Mouse (Mus musculus): Measurements from ENCODE around the gene Padi2. TPM values are rescaled to one million over a fixed set of nuclear protein-coding genes. Genes with fewer than 3 reads are reported as not detected.
A peak's percentile ranks its signal among the peaks of the same experiment; 100 is the strongest.

Padi2 gene
- total and polyA plus RNA-seq, 2 experiments from 2014 or later = 3.3 to 7.1 TPM

DNA sequence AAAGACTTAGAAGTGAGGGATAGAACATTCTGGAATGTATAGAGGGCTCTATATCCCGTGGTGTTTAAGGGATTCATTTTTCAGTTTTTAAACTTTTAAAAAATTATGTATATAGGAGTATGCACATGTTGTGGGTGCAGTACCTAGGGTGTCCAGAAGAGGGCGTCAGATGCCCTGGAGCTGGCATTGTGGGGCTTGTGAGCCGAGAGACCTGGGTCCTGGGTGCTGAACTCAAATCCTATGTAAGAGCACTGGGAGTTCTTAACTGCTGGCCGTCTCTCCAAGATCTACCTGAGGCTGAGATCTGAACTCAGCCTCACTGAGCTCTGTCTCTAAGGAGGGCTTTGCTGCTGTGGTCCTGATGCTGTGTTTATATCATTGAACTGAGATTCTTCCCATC is 23.8 kb upstream of the Padi2 start:
- no peak for DNase-seq (ENCODE audit: low spot score)
- 65% methylated on average over 4 of the region's 4 CpGs for WGBS

DNA sequence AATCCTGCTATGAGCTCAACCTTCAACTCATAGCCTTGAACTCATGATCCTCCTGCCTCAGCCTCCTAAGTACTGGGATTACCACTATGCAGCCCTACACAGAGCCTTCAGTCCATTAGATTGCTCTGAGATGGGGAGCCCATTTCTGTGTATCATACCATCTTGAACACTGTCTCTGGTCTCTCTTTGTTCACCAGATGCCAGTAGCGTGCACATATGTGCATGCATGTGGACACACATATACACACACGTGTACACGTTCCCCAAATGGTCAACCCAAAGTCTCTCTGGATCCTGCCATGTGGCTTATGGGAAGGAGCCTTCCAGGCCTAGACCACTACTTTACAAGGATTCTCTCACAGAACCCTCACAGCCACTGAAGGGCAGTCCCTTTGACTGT is 23.2 kb upstream of the Padi2 start:
- no peak overlapping the region for H3K9ac ChIP-seq (replicated peaks; ENCODE audit: low read length, poor library complexity, severe bottlenecking)
- H3K4me3 ChIP-seq (ENCODE audit: low read depth, low read length) = no peak overlapping the region
- H3K9me3 ChIP-seq (ENCODE audit: low read length) = no peaks in the 10 kb centered on the region
- no peak overlapping the region for H3K27ac ChIP-seq (ENCODE audit: low read depth, low read length)
- no peaks in the 10 kb centered on the region for H3K4me1 ChIP-seq (ENCODE audit: insufficient read depth, low read length)
- H3K27me3 ChIP-seq (ENCODE audit: insufficient read depth, low read length) = no peaks in the 10 kb centered on the region
- DNase-seq (ENCODE audit: low spot score) = no peak
- ATAC-seq (ENCODE audit: low FRiP score) = no peak
- H3K36me3 ChIP-seq (ENCODE audit: insufficient read depth, low read length) = no peaks in the 10 kb centered on the region
- no peak for TF ChIP-seq CTCF (IDR thresholded peaks at IDR 0.05)
- no peak overlapping the region for H3K4me2 ChIP-seq (ENCODE audit: low read depth, low read length, poor library complexity, severe bottlenecking)
- WGBS = 97% methylated on average over 3 of the region's 3 CpGs

More for the DNA sequence above, 23.8 kb upstream of the Padi2 start:
- Histone ChIP-seq H3K27me3 (ENCODE audit: insufficient read depth, low read length) (no peaks in the 10 kb centered on the region), H3K36me3 (ENCODE audit: insufficient read depth, low read length) (no peaks in the 10 kb centered on the region), H3K27ac (ENCODE audit: low read depth, low read length) (no peak overlapping the region), H3K9me3 (ENCODE audit: low read length) (no peaks in the 10 kb centered on the region), H3K4me1 (ENCODE audit: insufficient read depth, low read length) (no peaks in the 10 kb centered on the region), H3K4me3 (ENCODE audit: low read depth, low read length) (no peak overlapping the region), H3K4me2 (ENCODE audit: low read depth, low read length, poor library complexity, severe bottlenecking) (no peak overlapping the region), H3K9ac (replicated peaks; ENCODE audit: low read length, poor library complexity, severe bottlenecking) (no peak overlapping the region)
- TF ChIP-seq CTCF (IDR thresholded peaks at IDR 0.05) = peak; percentile 49
- ATAC-seq (ENCODE audit: low FRiP score) = no peak

DNA sequence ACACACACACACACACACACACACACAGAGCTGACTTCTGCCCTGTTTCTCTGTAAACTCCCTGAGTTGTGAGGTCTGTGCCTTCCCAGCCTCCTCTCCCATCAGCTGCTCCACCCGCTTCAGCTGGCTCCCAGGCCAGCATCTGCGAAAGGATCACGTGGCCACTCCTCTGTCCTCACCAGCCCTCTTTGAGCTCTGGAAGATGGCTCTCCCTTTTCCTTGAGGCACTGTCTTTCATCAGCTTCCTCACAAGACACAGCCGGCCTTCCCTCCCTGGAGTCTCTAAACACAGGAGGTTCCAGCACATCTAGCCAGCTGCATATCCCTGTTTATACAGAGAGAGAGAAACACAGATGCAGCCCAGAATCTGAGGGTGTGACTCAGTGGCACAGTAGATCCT is 22.3 kb upstream of the Padi2 start:
- no peaks in the 10 kb centered on the region for H3K36me3 ChIP-seq (ENCODE audit: insufficient read depth, low read length)
- ATAC-seq (ENCODE audit: low FRiP score) = no peak
- TF ChIP-seq CTCF (IDR thresholded peaks at IDR 0.05) = no peak
- DNase-seq (ENCODE audit: low spot score) = no peak
- no peak overlapping the region for H3K9ac ChIP-seq (replicated peaks; ENCODE audit: low read length, poor library complexity, severe bottlenecking)
- H3K4me2 ChIP-seq (ENCODE audit: low read depth, low read length, poor library complexity, severe bottlenecking) = no peak overlapping the region
- no peaks in the 10 kb centered on the region for H3K27me3 ChIP-seq (ENCODE audit: insufficient read depth, low read length)
- no peaks in the 10 kb centered on the region for H3K9me3 ChIP-seq (ENCODE audit: low read length)
- no peak overlapping the region for H3K27ac ChIP-seq (ENCODE audit: low read depth, low read length)
- H3K4me1 ChIP-seq (ENCODE audit: insufficient read depth, low read length) = no peaks in the 10 kb centered on the region
- 27% methylated on average over 4 of the region's 4 CpGs for WGBS
- no peak overlapping the region for H3K4me3 ChIP-seq (ENCODE audit: low read depth, low read length)

DNA sequence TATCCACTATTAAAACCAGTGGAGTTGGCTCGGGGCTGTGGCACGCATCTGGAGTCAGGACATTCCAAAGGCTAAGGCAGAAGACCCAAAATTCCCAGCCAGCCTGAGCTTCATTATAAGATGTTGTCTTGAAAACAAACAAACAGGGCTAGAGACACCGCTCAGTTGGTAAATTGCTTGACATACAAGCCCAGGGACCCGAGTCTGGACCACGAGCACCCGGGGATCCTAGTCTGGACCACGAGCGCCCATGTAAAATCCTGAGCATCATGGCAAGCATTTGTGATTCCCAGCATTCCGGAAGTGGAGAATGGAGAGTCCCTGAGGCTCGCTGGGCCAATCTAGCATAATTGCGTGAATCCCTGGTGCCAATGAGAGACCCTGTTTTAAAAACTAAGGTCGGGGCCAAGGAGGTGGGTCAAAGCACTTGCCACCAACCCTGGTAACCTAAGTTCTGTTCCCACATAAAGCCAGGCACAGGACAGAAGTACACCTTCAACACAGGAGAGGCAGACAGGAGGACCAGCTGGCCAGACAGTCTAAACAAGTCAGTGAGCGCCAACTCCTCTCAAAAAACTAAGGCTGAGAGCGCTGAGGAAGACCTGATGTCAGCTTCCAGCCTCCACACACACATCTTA is 14.5 kb upstream of the Padi2 start:
- ATAC-seq (ENCODE audit: low FRiP score) = no peak
- H3K9me3 ChIP-seq (ENCODE audit: low read length) = no peaks in the 10 kb centered on the region
- no peak overlapping the region for H3K4me3 ChIP-seq (ENCODE audit: low read depth, low read length)
- no peak for TF ChIP-seq CTCF (IDR thresholded peaks at IDR 0.05)
- no peak overlapping the region for H3K4me2 ChIP-seq (ENCODE audit: low read depth, low read length, poor library complexity, severe bottlenecking)
- H3K36me3 ChIP-seq (ENCODE audit: insufficient read depth, low read length) = no peaks in the 10 kb centered on the region
- H3K4me1 ChIP-seq (ENCODE audit: insufficient read depth, low read length) = no peaks in the 10 kb centered on the region
- H3K27ac ChIP-seq (ENCODE audit: low read depth, low read length) = no peak overlapping the region
- 94% methylated on average over 14 of the region's 14 CpGs for WGBS
- H3K9ac ChIP-seq (replicated peaks; ENCODE audit: low read length, poor library complexity, severe bottlenecking) = no peak overlapping the region
- H3K27me3 ChIP-seq (ENCODE audit: insufficient read depth, low read length) = no peaks in the 10 kb centered on the region
- DNase-seq (ENCODE audit: low spot score) = no peak

DNA sequence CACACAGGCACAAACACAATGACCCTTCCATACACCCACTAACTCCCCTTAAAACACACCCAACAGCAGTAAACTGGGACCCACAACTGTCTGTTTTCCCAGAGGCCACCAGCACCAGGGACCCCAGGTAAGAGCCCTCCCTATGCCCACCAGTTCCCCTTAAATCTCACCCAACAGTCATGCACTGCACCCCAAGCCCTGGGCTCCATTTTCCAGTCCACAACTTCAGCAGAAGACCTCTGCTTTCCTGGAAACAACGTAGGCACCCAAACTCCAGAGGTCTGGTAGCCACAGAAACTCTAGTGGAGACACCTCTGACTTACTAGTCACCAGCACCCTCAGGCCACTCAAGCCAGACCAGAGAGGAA is 14.0 kb upstream of the Padi2 start:
- no peak for TF ChIP-seq CTCF (IDR thresholded peaks at IDR 0.05)
- H3K4me2 ChIP-seq (ENCODE audit: low read depth, low read length, poor library complexity, severe bottlenecking) = no peak overlapping the region
- no peaks in the 10 kb centered on the region for H3K36me3 ChIP-seq (ENCODE audit: insufficient read depth, low read length)
- WGBS = 54% methylated on average over 1 of the region's 1 CpGs
- ATAC-seq (ENCODE audit: low FRiP score) (no peak), DNase-seq (ENCODE audit: low spot score) (no peak)
- no peaks in the 10 kb centered on the region for H3K4me1 ChIP-seq (ENCODE audit: insufficient read depth, low read length)
- H3K4me3 ChIP-seq (ENCODE audit: low read depth, low read length) = no peak overlapping the region
- H3K27ac ChIP-seq (ENCODE audit: low read depth, low read length) = no peak overlapping the region
- H3K9me3 ChIP-seq (ENCODE audit: low read length) = no peaks in the 10 kb centered on the region
- H3K27me3 ChIP-seq (ENCODE audit: insufficient read depth, low read length) = no peaks in the 10 kb centered on the region
- no peak overlapping the region for H3K9ac ChIP-seq (replicated peaks; ENCODE audit: low read length, poor library complexity, severe bottlenecking)

DNA sequence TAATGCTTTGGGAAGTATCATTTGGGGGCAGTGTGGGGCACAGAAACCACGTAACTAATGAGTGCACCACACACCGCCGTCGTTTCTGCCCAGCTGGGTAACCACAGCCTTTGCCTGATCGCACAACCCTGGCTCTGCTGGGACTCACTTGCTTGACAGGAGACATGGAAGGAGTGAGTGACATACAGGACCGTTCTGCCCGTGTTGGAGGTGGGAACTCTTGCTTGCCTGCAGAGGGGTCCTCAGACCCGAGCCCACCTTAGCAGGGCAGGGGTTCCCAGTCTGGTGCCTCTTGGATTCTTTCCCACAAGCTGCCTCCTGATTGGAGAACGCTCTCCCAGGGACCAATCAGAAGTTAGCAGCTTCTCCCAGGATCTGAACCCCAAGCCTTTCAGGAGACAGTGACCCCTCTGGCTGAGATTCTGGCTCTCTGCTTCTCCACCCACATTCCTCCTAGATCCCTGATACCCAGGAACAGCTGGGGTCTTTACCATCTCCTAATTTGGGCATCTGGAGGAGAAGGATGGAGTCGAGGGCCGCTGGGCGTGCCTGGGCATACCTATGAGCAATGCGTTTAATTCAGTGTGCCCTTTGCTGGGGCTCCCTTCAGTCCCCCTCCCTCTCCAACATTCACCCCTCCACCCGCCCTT is 1.2 kb upstream of the Padi2 start:
- WGBS = 60% methylated on average over 14 of the region's 14 CpGs
- Histone ChIP-seq H3K9me3 (ENCODE audit: low read length) (no peaks in the 10 kb centered on the region), H3K4me2 (ENCODE audit: low read depth, low read length, poor library complexity, severe bottlenecking) (no peak overlapping the region), H3K4me1 (ENCODE audit: insufficient read depth, low read length) (no peaks in the 10 kb centered on the region), H3K4me3 (ENCODE audit: low read depth, low read length) (no peak overlapping the region), H3K27me3 (ENCODE audit: insufficient read depth, low read length) (peaks cover 8% of the 10 kb centered on the region; the same call in 1 of the 2 replicates), H3K9ac (replicated peaks; ENCODE audit: low read length, poor library complexity, severe bottlenecking) (no peak overlapping the region), H3K27ac (ENCODE audit: low read depth, low read length) (no peak overlapping the region), H3K36me3 (ENCODE audit: insufficient read depth, low read length) (no peaks in the 10 kb centered on the region)
- ATAC-seq (ENCODE audit: low FRiP score) (no peak), DNase-seq (ENCODE audit: low spot score) (no peak)
- no peak for TF ChIP-seq CTCF (IDR thresholded peaks at IDR 0.05)

Data from midbrain, postnatal 0 days (tissue).